Mouse (Mus musculus): ENCODE results near the gene Rora. TPM values are rescaled to one million over a fixed set of nuclear protein-coding genes. Genes with fewer than 3 reads are reported as not detected.

Rora gene
- polyA plus RNA-seq, 1 experiment: 15.5 TPM

DNA sequence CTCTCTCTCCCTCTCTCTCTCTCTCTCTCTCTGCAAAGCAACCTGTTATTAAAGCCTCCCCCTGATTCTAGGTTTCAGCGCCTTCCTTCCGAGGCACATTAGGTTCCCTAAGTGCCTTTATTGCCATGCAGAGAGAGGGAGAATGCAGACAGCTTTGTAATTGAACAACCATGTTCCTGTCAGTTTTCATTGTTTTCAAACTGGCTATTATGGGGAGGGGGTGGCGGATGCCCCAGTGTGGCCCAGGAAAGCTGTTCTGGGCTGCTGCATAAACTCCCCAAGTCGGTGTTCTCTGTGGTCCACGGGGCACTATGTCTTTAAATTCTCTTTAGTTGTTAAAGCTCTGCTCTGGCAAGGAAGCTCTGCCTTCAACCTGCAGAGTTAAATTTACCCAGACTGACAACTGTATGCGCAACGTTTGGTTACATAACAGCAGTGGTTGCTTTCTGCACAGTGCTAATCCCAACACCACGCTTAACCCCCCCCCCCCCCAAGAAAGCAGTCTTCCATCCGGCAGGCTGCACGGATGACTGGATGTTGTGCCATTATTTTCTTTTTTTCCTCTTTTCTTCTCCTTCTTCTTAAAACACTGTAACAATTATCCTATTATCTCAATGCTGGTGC, 33.8 kb downstream of the Rora start:
- peak in 1 of 2 experiments; percentile 43 for DNase-seq (ENCODE audit: extremely low spot score in 1 of 2, low spot score in 1 of 2)

- DNase-seq (ENCODE audit: extremely low spot score in 1 of 2, low spot score in 1 of 2): no peak
Measured at GRCm38 (mm10) chr9:68688151-68688550, 34.6 kb downstream of the Rora start.

DNA sequence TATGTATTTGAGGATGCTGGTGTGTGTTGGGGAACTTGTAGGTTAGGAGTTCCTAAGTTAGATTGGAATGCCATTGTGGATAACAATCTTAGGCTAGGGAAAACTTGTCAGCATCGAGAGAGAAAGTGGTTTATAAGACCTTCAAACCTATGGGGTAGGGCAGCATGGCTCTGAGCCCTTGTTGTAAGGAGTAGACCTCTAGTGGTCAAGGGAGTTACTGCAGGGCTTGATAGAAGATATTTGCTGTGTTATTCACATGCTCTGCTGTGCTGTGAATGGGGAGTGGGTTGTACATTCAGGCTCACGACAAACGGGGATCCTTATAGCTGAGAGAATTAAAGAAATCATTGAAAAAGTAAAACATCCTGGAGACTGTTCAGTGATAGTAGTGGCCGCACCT, 35.8 kb downstream of the Rora start:
- peak in 1 of 2 experiments; percentile 81 for DNase-seq (ENCODE audit: extremely low spot score in 1 of 2, low spot score in 1 of 2)

DNA sequence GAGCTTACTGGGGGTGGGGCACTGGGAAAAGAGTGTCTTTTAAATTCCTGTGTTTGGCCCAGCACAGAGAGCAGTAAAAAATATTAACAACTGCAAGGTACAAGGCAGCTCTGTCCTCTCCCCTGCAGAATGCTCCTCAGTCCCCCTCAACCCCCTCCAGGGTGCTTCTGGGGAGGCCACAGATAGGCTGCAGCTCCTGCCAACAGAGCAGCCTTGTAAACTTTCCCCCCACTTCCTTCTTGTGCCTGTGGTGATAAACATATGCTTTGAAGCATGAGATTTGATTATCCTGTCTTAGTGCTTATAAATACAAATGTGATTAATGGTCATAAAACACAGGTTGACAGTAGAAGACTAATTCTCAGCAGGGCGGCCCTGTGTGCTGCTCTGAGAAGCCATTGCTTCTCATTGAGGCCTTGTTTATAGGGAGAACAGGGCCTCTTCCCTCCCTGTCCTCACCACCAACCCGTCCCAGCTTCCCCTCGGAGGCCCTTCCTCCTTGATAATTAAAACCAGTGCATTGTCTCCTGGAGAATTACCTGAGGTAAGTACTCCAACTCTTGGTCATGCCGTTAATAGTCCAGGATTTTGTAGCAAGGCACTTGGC, 41.4 kb downstream of the Rora start:
- DNase-seq (ENCODE audit: extremely low spot score in 1 of 2, low spot score in 1 of 2): no peak

GRCm38 (mm10) chr9:68695496-68695969, 41.9 kb downstream of the Rora start:
- no peak for DNase-seq (ENCODE audit: extremely low spot score in 1 of 2, low spot score in 1 of 2)

DNA sequence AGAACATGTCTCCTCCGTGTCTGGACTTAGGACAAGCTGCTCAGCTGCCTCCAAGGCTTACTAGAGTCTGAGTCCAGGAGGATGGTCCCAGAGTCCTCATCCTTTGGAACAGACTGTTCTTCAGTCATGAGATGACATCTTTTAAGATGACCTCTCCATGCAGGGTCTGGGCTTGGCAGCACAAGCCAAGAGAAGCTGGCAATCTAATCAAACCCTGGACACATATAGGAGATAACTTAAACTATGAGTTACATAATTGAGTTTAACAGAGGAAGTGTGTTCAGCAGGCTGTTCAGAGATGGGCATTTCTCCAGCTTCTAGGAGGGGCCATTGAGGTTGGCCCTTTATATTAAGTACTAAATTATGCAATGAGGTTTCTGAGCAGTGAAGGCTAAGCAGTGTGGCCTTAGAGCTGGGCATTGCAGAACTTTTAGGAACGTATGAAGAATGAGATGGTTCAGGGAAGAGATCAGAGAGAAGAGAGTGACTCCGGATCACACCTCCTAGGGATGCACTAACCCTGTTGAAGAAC, 42.9 kb downstream of the Rora start:
- DNase-seq (ENCODE audit: extremely low spot score in 1 of 2, low spot score in 1 of 2): no peak

DNA sequence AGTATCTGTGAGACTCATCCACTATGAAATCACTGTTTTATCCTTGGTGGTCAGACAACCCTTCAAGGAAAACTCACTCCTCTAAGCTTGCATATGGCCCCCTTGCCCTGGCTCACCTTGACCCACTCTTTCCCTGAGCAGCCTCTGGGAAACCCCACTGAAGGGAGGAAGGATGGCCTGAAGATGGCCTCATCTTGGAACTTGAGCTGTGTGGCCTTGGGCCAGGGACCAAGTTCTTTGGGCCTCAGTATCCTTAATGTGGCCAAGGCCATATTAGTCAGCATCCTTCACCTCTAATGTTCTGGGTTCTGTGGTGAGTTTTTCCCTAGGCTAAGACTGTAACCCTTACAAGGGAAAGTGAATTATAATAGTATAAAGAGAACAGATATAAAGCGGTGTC, 45.8 kb downstream of the Rora start:
- no peak for DNase-seq (ENCODE audit: extremely low spot score in 1 of 2, low spot score in 1 of 2)

- no peak for DNase-seq (ENCODE audit: extremely low spot score in 1 of 2, low spot score in 1 of 2)
Measured at GRCm38 (mm10) chr9:68699856-68700255, 46.3 kb downstream of the Rora start.

- DNase-seq (ENCODE audit: extremely low spot score in 1 of 2, low spot score in 1 of 2): no peak
Measured at GRCm38 (mm10) chr9:68707636-68708035, 54.0 kb downstream of the Rora start.

- DNase-seq (ENCODE audit: extremely low spot score in 1 of 2, low spot score in 1 of 2): no peak
Measured at GRCm38 (mm10) chr9:68709232-68709631, 55.6 kb downstream of the Rora start.

DNA sequence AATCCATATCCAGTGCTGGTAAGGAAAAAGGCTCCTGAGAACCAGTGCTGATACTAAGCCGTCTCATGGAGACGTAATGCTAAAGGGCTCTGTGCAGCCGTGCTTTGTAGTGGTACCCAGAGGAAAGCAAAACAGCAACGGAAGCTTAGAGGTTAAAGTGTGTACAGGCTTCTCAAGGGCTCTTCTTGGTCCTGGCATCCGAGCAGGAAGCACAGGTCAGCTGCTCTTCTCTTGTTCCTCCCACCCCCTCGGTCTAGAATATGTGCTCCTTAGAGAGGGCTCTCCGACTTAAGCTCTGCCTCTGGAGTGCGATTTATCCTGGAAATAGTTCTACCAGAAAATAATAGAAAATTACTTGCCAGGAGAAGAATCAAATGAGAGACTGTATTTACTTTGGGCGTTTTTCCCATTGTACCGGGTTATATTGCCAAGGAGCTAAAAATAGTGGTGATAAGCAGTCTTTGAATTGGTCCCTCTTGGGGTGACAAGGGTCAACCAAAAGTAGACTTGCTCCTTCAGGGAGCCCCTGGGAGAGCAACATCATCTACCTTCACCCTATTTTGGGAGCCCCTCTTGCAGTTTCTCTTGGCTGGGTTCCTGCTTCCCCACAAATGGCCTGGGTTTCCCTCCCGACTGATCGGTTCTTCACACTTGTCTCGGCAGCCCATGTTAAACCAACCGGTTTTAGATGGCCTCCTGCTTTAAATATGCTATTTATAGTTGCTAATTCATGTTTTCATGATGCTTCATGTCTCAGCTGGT, 57.5 kb downstream of the Rora start:
- DNase-seq (ENCODE audit: extremely low spot score in 1 of 2, low spot score in 1 of 2): no peak

GRCm38 (mm10) chr9:68716961-68717360, 63.4 kb downstream of the Rora start:
- peak in 1 of 2 experiments; percentile 67 for DNase-seq (ENCODE audit: extremely low spot score in 1 of 2, low spot score in 1 of 2)

DNA sequence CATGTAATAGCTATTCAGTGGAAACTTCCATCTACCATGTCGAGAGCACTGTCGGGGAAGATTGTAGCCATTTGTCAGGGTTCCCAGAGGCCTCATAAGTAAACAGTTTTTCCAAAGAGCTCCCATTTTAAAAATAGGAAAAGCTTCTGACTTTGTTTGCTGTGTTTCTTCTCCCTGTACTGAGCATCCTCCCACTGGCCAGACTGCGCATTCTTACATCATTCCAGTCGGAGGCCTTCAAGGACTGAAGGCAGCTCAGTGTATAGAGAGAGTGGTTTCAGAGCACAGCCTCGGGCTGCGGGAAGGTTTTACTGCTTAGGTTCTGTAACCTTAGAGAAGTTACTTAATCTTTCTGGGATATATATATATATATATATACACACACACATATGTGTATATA, 64.8 kb downstream of the Rora start:
- DNase-seq (ENCODE audit: extremely low spot score in 1 of 2, low spot score in 1 of 2): peak in 1 of 2 experiments; percentile 15

DNA sequence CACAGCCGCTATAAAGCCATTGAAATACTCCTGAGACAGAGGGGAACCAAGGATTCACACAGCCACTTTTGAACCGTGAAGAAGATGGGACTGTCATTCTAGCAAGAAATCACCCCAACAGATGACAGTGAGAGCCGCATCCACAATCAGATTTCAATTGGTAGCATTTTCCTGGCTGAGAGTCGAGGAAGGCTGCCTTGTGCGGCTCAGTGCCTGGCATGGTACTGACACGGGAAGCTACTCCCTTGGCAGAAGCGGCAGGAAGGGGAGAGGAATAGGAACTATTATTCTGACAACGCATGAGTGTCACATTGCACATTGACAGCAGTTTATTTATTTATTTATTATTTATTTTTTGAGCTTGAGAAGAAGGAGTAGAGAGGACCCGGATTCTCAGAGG, 65.7 kb downstream of the Rora start:
- no peak for DNase-seq (ENCODE audit: extremely low spot score in 1 of 2, low spot score in 1 of 2)

DNA sequence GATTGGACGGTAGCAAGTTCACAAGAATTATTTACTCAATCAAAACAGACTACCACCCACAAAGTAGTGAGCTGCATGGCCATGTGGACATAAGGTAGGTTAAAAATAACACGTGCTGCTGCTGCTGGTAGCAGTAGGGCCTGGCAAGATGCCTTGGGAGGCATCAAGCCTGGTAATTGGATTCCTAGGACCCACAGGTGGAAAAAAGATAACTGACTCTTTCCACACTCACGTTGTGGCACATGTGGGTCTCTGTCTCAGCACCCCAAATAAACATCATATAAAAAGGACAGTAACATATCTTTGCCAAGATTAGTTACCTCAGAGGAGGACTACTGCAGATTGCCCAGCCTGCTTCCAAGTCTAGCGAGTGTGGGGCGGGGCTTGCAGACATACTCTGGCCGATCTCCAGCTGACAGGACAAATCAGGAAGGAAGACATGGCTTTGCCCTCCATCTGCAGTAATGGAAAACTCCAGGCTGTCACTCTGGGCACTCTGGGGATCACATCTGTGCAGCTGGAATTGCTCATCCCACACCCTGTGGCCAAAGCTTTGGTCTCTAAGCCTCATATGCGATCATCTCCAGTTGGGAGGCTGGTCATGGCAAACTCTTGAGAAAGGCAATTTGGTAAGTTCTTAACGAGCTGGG, 71.2 kb downstream of the Rora start:
- DNase-seq (ENCODE audit: extremely low spot score in 1 of 2, low spot score in 1 of 2): no peak

GRCm38 (mm10) chr9:68727166-68727855, 73.7 kb downstream of the Rora start:
- DNase-seq (ENCODE audit: extremely low spot score in 1 of 2, low spot score in 1 of 2): no peak

- DNase-seq (ENCODE audit: extremely low spot score in 1 of 2, low spot score in 1 of 2): no peak
Measured at GRCm38 (mm10) chr9:68731438-68731837, 77.9 kb downstream of the Rora start.

GRCm38 (mm10) chr9:68732929-68733328, 79.3 kb downstream of the Rora start:
- DNase-seq (ENCODE audit: extremely low spot score in 1 of 2, low spot score in 1 of 2): peak in 1 of 2 experiments; percentile 19

- no peak for DNase-seq (ENCODE audit: extremely low spot score in 1 of 2, low spot score in 1 of 2)
Measured at GRCm38 (mm10) chr9:68735886-68736285, 82.3 kb downstream of the Rora start.

- DNase-seq (ENCODE audit: extremely low spot score in 1 of 2, low spot score in 1 of 2): no peak
Measured at GRCm38 (mm10) chr9:68737197-68737736, 83.7 kb downstream of the Rora start.
